16 mouse cellular contexts compared by ENCODE assay signal in the genomic region with DNA sequence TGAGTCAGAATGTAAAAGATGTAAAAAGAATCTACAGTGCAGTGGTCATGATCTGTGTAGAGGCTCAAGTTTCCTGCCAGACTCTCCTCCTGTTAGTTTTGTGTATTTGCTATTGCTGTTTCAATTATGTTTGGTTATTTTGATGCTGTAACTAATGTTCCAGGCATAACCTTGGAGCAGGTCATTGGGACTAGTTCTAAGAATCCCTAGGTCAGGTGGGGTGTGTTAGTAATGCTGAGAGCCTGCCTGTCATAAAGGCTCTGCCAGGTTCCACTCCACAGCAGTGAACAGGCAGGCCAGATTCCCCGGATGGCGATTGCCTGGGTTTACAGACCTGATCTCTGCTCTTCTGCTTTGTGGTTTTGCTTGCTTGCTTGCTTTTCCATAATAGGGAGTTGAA.
"Had no signal": no experiment of that assay in that cellular context is flagged by ENCODE, and none has a peak within 500 bp of the region (broad histone marks: within the 10 kb centered on the region; RNA-seq: fewer than 3 reads in every experiment).

No protein-coding gene starts in this region.

- H3K9ac ChIP-seq: liver, embryonic 14.5 days; lung, embryonic 15.5 days; neural tube, embryonic 12.5 days had no signal

- H3K27me3 ChIP-seq: lung, embryonic 15.5 days; megakaryocyte, embryonic 14.5 days; neural tube, embryonic 12.5 days had no signal

- H3K4me1 ChIP-seq: lung, embryonic 15.5 days; megakaryocyte, embryonic 14.5 days; neural tube, embryonic 12.5 days had no signal

- H3K27ac ChIP-seq: liver, embryonic 14.5 days; lung, embryonic 15.5 days; macrophage; neural tube, embryonic 12.5 days had no signal

- DNase-seq: lung, adult 2 months; lung, postnatal 14 days; lung, postnatal 36 days; midbrain, embryonic 14.5 days; right cerebral cortex, postnatal 14 days; spleen, adult 18-20 months; thymus, adult 18-20 months; thymus, postnatal 14 days; thymus, postnatal 36 days had no signal

- H3K9me3 ChIP-seq: lung, embryonic 15.5 days; megakaryocyte, embryonic 14.5 days; neural tube, embryonic 12.5 days had no signal

- H3K4me2 ChIP-seq: lung, embryonic 15.5 days; midbrain, embryonic 11.5 days; neural tube, embryonic 12.5 days had no signal

- H3K4me3 ChIP-seq: lung, embryonic 15.5 days; megakaryocyte, embryonic 14.5 days; neural tube, embryonic 12.5 days had no signal

- ATAC-seq: lung, postnatal 0 days had no signal
